Mouse (Mus musculus) stomach, postnatal 0 days (tissue): ENCODE measurements at regions not wholly inside any gene's neighbourhood (a gene's known extent, or its start where the extent isn't known, plus 50 kb on each side); places are given as distances from the start of the nearest gene placed in this dataset.
A peak's percentile ranks its signal among the peaks of the same experiment; 100 is the strongest.

Experiments used
- CTCF ChIP-seq: IDR thresholded peaks from 2 replicates; pipeline ENCODE4 v1.5.1; 2016; ENCODE audit warnings: antibody characterized with exemption, low read depth, mild to moderate bottlenecking, moderate library complexity
- EP300 ChIP-seq: optimal IDR thresholded peaks from 2 replicates; pipeline ENCODE3; 2016; ENCODE audit warnings: antibody characterized with exemption

DNA sequence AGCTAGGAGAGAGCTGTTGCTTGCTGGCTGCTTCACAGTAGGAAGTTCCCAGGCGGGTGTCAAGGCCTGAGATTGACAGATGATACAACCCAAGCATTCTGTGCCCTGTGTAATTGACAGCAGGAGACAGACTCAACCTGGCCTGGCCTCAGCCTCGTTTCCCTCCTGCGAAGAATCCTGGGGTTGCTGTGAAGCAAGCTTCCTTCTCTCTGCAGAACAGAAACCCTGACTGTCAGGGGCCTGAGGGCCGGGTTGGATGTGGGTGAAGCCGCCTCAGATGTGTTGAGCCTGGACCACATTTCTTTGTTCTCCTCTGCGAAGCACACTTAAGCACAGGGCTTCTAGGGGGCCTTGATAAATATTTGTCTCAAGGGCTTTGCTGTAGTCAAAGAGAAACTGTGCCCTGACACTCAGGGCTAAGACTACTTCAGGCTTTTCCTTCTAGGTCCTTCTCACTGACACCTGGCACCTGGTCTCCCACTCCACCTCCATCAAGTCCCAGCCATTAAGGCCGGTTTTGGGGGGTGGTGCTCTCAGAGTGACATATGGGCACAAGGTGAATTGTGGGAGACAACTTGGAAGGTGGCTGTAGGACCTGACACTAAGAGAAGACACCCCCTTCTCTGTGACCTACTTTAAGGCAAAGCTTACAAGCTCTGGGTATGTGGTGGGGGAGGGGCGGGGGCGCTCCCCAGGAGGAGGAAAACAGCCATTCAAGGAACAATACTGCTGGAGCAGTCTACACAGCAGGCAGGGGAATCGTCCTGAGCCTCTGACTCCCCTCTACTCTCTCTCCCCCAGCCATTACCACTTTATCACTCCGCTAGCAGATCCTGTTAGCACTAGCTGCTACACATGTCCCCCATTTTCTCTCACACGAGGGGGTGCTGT is 219.2 kb upstream of the Hes1 start:
- TF ChIP-seq CTCF (peak; percentile 17; the same call in 1 of the 2 replicates), EP300 (no peak)
